Mouse (Mus musculus): ENCODE results near the gene Btla.

Gene Btla

DNA sequence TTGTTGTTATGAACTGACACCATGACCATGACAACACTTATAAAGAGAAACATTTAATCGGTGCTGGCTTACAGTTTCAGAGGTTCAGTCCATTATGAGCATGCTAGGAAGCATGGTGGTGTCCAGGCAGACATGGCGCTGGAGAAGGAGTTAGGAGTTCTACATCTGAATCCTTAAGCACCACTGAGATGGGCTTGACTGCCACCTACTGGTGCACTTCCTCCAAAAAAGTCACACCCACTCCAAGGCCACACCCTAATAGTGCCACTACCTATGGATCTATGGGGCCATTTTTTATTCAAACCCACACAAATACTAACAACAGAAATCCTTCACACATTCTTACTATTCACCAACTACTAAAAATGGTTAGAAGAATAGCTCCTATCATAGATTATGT is 35.5 kb downstream of the Btla start:
- DNase-seq (ENCODE audit: low spot score): no peak

DNA sequence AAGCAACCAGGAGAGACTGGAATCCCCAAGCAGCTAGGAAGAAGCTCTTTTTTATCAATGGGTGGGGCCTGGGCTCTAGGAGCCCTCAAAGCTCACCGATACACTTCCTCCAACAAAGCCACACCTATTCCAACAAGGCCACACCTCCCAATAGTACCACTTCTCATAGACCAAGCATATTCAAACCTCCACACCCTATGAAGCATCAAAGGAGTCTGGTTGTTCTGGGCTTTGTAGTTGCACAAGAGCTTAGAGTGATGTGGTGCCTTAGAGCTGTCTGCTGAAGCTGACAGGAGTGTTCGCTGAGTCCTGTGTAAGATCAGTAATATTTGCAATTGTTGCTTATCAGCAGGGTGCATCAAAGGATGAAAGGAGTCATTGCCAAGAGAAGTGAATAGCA is 37.2 kb downstream of the Btla start:
- no peak for DNase-seq (ENCODE audit: low spot score)

GRCm38 (mm10) chr16:45262051-45262450 is 37.9 kb downstream of the Btla start:
- DNase-seq (ENCODE audit: low spot score): no peak

DNA sequence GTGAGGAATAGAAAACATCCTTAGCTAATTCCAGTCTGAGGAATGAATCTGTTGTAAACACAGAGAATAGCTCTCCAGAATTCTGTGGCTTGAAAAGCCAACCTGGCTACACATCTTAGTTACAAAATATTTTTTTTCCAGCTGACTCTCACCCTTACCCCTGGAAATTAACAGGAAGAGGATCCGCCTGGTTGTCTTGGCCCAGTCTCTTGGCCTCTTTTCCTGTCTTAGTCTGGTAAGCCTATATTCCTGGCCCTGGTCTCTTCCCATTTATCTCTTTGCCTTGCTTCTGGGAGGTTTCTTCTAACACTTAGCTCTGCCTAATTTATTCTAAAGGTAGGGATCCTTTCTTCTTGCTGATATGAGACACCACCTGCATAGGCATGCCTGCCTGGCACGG is 45.8 kb downstream of the Btla start:
- DNase-seq (ENCODE audit: low spot score): no peak

GRCm38 (mm10) chr16:45283093-45283492 is 59.0 kb downstream of the Btla start:
- no peak for DNase-seq (ENCODE audit: low spot score)

GRCm38 (mm10) chr16:45297806-45298205 is 73.7 kb downstream of the Btla start:
- no peak for DNase-seq (ENCODE audit: low spot score)

Measured in urinary bladder, postnatal 14 days (tissue).